Mouse (Mus musculus): Measurements from ENCODE around the gene Gstp3. TPM values are rescaled to one million over a fixed set of nuclear protein-coding genes. Genes with fewer than 3 reads are reported as not detected.

Gstp3 gene
- polyA plus RNA-seq, 1 experiment: not detected

DNA sequence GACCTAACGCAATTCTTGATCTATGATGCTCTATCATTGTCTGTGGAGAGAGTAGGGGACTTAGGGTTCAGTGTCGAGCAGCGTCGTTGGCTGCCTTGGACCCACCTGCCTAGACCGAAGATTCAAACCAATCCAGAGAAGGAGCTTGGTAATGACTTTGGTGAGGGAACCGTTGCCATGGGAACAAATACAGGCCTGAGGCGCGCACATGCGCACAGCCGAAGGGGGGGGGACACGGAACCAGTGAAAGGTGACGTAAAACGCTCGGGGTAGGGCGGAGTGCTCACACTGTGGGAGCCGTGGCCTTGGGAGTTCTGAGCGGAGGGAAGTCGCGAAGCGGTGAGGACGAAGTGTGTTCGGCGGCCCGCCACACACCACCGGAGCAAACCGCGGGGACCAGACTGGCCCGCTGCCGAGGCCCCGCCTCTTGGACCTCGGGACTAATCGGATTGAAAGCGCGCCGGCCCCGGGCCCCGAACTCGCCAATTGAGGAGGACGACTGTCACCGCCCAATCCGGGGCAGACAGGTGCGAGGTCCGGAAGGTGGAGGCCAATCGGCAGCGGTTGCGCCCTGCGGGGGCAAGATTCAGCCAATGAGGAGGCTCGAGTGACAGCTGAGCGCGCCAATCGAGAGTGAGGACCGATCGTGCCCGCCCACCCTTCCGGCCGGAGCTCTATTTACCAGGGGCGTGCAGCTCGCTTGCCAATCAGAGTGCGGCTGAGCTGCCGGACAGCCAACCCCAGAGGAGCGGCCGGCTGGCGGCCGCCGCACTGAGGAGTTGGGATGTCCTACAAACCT, 37.5 kb upstream of the Gstp3 start, which contains the start of gene Cdk2ap2:
Cdk2ap2 (plus strand) TSS at position 541 of the 799 bp plus-strand sequence.
- Histone ChIP-seq H3K36me3 (ENCODE audit: control insufficient read depth, insufficient read depth, low read length) (no peaks in the 10 kb centered on the region), H3K27me3 (ENCODE audit: control insufficient read depth, insufficient read depth, low read length) (no peaks in the 10 kb centered on the region), H3K4me1 (ENCODE audit: control insufficient read depth, insufficient read depth, low read length) (peaks cover 42% of the 10 kb centered on the region), H3K27ac (ENCODE audit: control insufficient read depth, insufficient read depth, low read depth, low read length) (peak within 1 kb of the TSS; percentile 93), H3K4me3 (ENCODE audit: control insufficient read depth, low read depth, low read length) (peak within 1 kb of the TSS; percentile 95)
- TF ChIP-seq POLR2A (IDR thresholded peaks at IDR 0.05; ENCODE audit: control insufficient read depth, low read depth, low read length) (peak; percentile 75), CTCF (IDR thresholded peaks at IDR 0.05; ENCODE audit: control insufficient read depth, insufficient read depth, insufficient replicate concordance, low read depth, low read length) (no peak)

DNA sequence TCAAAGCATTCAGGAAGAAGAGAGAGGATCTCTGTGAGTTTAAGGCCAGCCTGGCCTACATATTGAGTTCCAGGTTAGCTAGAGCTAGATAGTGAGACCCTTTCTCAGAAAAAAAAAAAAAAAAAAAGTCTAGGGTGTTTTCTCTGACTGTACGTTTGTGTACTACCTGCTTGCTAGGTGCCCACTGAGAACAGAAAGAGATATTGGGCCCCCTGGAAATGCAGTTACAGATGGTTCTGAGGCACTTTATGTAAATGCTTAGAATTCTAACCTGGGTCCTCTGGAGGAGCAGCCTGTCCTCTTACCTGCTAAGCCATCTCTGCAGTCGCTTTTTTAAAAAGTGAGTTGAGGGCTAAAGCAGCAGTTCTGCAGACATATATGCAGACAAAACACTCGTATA, 36.4 kb upstream of the Gstp3 start:
- H3K4me3 ChIP-seq (ENCODE audit: control insufficient read depth, low read depth, low read length): no peak overlapping the region; the same call in 1 of the 2 replicates
- H3K36me3 ChIP-seq (ENCODE audit: control insufficient read depth, insufficient read depth, low read length): no peaks in the 10 kb centered on the region
- peaks cover 32% of the 10 kb centered on the region for H3K4me1 ChIP-seq (ENCODE audit: control insufficient read depth, insufficient read depth, low read length)
- no peaks in the 10 kb centered on the region for H3K27me3 ChIP-seq (ENCODE audit: control insufficient read depth, insufficient read depth, low read length)
- H3K27ac ChIP-seq (ENCODE audit: control insufficient read depth, insufficient read depth, low read depth, low read length): no peak overlapping the region
- TF ChIP-seq POLR2A (IDR thresholded peaks at IDR 0.05; ENCODE audit: control insufficient read depth, low read depth, low read length): no peak
- no peak for TF ChIP-seq CTCF (IDR thresholded peaks at IDR 0.05; ENCODE audit: control insufficient read depth, insufficient read depth, insufficient replicate concordance, low read depth, low read length)

DNA sequence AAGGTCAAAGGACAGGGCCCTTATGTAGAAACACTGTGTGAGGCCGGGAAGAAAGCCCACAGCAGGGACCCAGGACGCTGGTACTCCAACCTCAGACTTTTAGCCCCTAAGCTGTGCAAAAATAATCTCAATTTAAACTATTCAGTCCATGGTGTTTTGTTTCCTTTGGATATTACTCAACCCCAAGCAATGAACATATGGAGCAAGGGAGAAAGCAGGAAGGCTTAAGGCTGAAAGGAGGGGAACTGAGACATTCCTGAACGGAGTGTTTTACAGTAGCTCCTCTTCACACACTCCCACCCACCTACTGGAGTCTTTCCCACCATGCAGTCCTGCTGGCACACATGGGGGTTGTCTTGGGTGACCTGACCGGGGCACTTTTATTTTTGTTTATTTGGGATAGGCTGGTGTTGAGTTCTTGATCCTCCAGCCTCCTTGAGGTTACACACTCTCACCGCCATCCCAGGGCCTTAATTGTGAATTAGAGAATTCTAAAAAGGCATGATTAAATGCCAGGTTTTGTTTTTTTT, 35.5 kb upstream of the Gstp3 start:
- TF ChIP-seq CTCF (IDR thresholded peaks at IDR 0.05; ENCODE audit: control insufficient read depth, insufficient read depth, insufficient replicate concordance, low read depth, low read length) (no peak), POLR2A (IDR thresholded peaks at IDR 0.05; ENCODE audit: control insufficient read depth, low read depth, low read length) (no peak)
- H3K27ac ChIP-seq (ENCODE audit: control insufficient read depth, insufficient read depth, low read depth, low read length): no peak overlapping the region
- peaks cover 23% of the 10 kb centered on the region for H3K4me1 ChIP-seq (ENCODE audit: control insufficient read depth, insufficient read depth, low read length)
- H3K36me3 ChIP-seq (ENCODE audit: control insufficient read depth, insufficient read depth, low read length): no peaks in the 10 kb centered on the region
- no peak overlapping the region for H3K4me3 ChIP-seq (ENCODE audit: control insufficient read depth, low read depth, low read length)
- H3K27me3 ChIP-seq (ENCODE audit: control insufficient read depth, insufficient read depth, low read length): no peaks in the 10 kb centered on the region

DNA sequence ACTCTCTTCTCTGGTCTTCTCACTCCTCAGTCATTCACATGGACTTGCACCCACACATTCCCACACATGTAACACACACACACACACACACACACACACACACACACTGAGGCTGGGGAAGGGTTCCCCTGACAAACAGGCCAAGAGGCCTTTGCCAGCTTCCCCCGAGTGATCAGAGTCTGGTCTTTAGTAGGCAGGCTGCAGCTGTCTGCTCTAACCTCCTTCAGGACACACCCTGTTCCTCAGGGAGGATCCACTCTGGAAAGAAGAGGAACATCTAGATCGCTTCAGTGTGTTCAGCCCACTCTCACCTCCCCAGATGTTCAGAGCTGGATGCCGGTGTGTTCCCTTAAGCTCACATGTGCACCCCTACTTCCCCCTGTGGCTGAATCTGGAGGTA, 35.0 kb upstream of the Gstp3 start:
- H3K27ac ChIP-seq (ENCODE audit: control insufficient read depth, insufficient read depth, low read depth, low read length): no peak overlapping the region
- H3K4me3 ChIP-seq (ENCODE audit: control insufficient read depth, low read depth, low read length): no peak overlapping the region

DNA sequence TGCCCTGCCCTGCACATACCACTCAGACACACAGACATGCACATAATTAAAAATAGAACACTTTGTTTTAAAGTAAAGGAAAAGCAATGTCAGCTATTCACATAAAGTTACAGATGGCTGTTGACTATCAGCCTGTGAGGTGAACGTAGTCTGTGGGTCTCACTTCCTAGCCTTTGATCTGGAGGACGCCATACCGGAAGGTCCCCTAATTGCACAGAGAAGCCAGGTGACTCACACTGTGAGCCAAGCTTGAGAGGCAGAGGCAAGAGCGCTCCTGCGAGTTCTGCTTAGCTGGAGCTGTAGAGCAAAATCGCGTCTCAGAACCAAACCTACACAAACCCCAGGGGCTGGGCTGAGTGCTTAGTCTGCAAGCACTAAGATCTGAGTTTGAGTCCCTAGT, 34.4 kb upstream of the Gstp3 start:
- peaks cover 17% of the 10 kb centered on the region for H3K4me1 ChIP-seq (ENCODE audit: control insufficient read depth, insufficient read depth, low read length)
- H3K27me3 ChIP-seq (ENCODE audit: control insufficient read depth, insufficient read depth, low read length): no peaks in the 10 kb centered on the region
- H3K27ac ChIP-seq (ENCODE audit: control insufficient read depth, insufficient read depth, low read depth, low read length): no peak overlapping the region
- H3K36me3 ChIP-seq (ENCODE audit: control insufficient read depth, insufficient read depth, low read length): no peaks in the 10 kb centered on the region
- H3K4me3 ChIP-seq (ENCODE audit: control insufficient read depth, low read depth, low read length): no peak overlapping the region
- no peak for TF ChIP-seq POLR2A (IDR thresholded peaks at IDR 0.05; ENCODE audit: control insufficient read depth, low read depth, low read length)
- TF ChIP-seq CTCF (IDR thresholded peaks at IDR 0.05; ENCODE audit: control insufficient read depth, insufficient read depth, insufficient replicate concordance, low read depth, low read length): no peak

More for the DNA sequence above, 35.0 kb upstream of the Gstp3 start:
- Histone ChIP-seq H3K27me3 (ENCODE audit: control insufficient read depth, insufficient read depth, low read length) (no peaks in the 10 kb centered on the region), H3K36me3 (ENCODE audit: control insufficient read depth, insufficient read depth, low read length) (no peaks in the 10 kb centered on the region), H3K4me1 (ENCODE audit: control insufficient read depth, insufficient read depth, low read length) (peaks cover 21% of the 10 kb centered on the region)
- TF ChIP-seq CTCF (IDR thresholded peaks at IDR 0.05; ENCODE audit: control insufficient read depth, insufficient read depth, insufficient replicate concordance, low read depth, low read length) (no peak), POLR2A (IDR thresholded peaks at IDR 0.05; ENCODE audit: control insufficient read depth, low read depth, low read length) (no peak)

DNA sequence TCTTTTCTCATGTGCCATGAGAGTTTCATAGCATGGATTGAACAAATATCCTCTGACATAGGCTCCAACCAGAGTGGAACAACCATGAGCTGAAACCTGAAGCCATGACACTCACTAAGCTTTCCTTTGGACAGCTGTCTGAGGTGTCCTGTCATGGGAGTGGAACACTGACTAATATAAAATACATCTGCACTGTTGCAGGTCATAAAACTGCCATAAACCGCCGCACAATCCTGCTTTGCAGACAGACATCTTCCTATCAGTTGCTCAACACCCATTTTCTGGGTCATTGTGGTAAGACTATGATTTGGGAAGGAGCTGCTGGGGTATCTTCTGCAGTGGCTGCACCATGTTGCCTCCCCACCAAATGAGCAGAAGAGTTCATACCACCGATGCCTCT, 33.4 kb upstream of the Gstp3 start:
- Histone ChIP-seq H3K36me3 (ENCODE audit: control insufficient read depth, insufficient read depth, low read length) (no peaks in the 10 kb centered on the region), H3K4me1 (ENCODE audit: control insufficient read depth, insufficient read depth, low read length) (peaks cover 8% of the 10 kb centered on the region), H3K27ac (ENCODE audit: control insufficient read depth, insufficient read depth, low read depth, low read length) (no peak overlapping the region), H3K4me3 (ENCODE audit: control insufficient read depth, low read depth, low read length) (no peak overlapping the region), H3K27me3 (ENCODE audit: control insufficient read depth, insufficient read depth, low read length) (no peaks in the 10 kb centered on the region)
- TF ChIP-seq CTCF (IDR thresholded peaks at IDR 0.05; ENCODE audit: control insufficient read depth, insufficient read depth, insufficient replicate concordance, low read depth, low read length) (no peak), POLR2A (IDR thresholded peaks at IDR 0.05; ENCODE audit: control insufficient read depth, low read depth, low read length) (no peak)

DNA sequence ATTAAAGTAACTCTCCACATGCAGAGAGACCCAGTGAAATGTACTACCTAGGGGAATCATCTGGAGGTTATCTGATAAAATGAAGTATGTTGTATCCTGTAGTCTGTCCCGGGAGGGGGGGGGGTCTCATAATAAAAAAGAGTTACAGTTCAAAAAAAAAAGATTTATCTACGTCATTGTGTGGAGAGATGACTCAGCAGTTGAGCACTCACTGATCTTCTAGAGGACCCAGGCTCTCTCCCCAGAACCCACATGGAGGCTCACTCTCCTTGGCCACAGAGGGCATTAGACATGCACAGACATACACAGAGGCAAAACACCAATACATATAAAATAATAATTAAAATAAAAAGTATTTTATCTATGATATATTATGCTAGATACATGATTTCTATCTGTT, 32.0 kb upstream of the Gstp3 start:
- H3K27me3 ChIP-seq (ENCODE audit: control insufficient read depth, insufficient read depth, low read length): no peaks in the 10 kb centered on the region
- TF ChIP-seq CTCF (IDR thresholded peaks at IDR 0.05; ENCODE audit: control insufficient read depth, insufficient read depth, insufficient replicate concordance, low read depth, low read length): no peak
- TF ChIP-seq POLR2A (IDR thresholded peaks at IDR 0.05; ENCODE audit: control insufficient read depth, low read depth, low read length): no peak
- no peaks in the 10 kb centered on the region for H3K36me3 ChIP-seq (ENCODE audit: control insufficient read depth, insufficient read depth, low read length)
- H3K4me3 ChIP-seq (ENCODE audit: control insufficient read depth, low read depth, low read length): no peak overlapping the region
- H3K27ac ChIP-seq (ENCODE audit: control insufficient read depth, insufficient read depth, low read depth, low read length): no peak overlapping the region
- H3K4me1 ChIP-seq (ENCODE audit: control insufficient read depth, insufficient read depth, low read length): peaks cover 1% of the 10 kb centered on the region; the same call in 1 of the 2 replicates

Measured in testis, adult 2 months (tissue).